Mouse (Mus musculus) natural killer cell, adult 2 months (primary cell): ENCODE results near the gene Gm7138.
"Not testable (repeated sequence)": the region's sequence is repeated elsewhere in the genome, so short reads cannot be mapped to it uniquely, and the experiment has no call there.

Experiments used
- DNase-seq, 2 experiments: peaks; one replicate each; pipeline ENCODE4 v3.0.0; 2022; ENCODE audit warnings: low spot score in 2 of 2

Gene Gm7138

GRCm38 (mm10) chr10:77750686-77751085 lies 26.1 kb downstream of the Gm7138 start:
- not testable (repeated sequence) for DNase-seq

- not testable (repeated sequence) for DNase-seq
Measured at GRCm38 (mm10) chr10:77741924-77742688, 34.6 kb downstream of the Gm7138 start, which contains the start of gene Gm18596. Gene Gm18596, minus strand, starts transcription at chr10:77742638.

- DNase-seq: no peak
Measured at GRCm38 (mm10) chr10:77738929-77739328, 37.8 kb downstream of the Gm7138 start.

GRCm38 (mm10) chr10:77735928-77736327 lies 40.8 kb downstream of the Gm7138 start:
- DNase-seq: no peak

- DNase-seq: peak in 1 of 2 experiments; percentile 6
Measured at GRCm38 (mm10) chr10:77729241-77729640, 47.5 kb downstream of the Gm7138 start.

DNA sequence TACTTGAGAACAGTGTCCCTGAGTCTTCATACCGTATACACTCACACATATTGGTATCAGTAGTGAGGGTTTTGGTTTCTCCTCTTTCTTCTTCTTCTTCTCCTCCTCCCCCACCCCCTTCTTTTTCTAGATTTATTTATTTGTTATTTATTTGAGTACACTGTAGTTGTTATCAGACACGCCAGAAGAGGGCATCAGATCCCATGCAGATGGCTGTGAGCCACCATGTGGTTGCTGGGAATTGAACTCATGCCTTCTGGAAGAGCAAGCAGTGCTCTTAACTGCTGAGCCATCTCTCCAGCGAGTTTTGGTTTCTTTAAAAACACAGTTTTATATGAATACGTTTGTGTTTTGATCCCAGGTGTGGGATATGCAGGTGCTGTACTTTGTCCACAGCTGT lies 48.5 kb downstream of the Gm7138 start:
- DNase-seq: no peak
